Mouse (Mus musculus) left cerebral cortex, adult 2 months (tissue): ENCODE measurements around the gene Tmprss7. TPM values are rescaled to one million over a fixed set of nuclear protein-coding genes. Genes with fewer than 3 reads are reported as not detected.

ENCODE experiments used
- DNase-seq, 2 experiments: peaks; one replicate each; pipeline ENCODE4 v3.0.0; 2021 to 2022; ENCODE audit warnings: low spot score in 2 of 2, mixed read lengths in 1 of 2; ENCODE audit errors: extremely low spot score in 1 of 2
- H3K27ac ChIP-seq: fragments of 200-600 bp; 2 replicates; pipeline ENCODE4 v1.8.1; 2022
- H3K4me3 ChIP-seq: fragments of 200-600 bp; 2 replicates; pipeline ENCODE4 v1.8.1; 2022
- CTCF ChIP-seq: fragments of 200-600 bp; IDR thresholded peaks from 2 replicates; pipeline ENCODE4 v1.8.1; 2022; ENCODE audit warnings: antibody characterized with exemption, mild to moderate bottlenecking, moderate library complexity
- intact Hi-C: fragments of 180-260 bp; cut with DNase I; formaldehyde crosslinking; loops from one replicate; pipeline ENCODE4 v1.15.1; 2025
- long read RNA-seq, 2 experiments: library from polyadenylated mRNA; stranded (forward); transcript quantifications; one replicate each; pipeline ENCODE4 v2.0.0; 2021; ENCODE audit warnings: borderline mapping rate in 2 of 2
- total RNA-seq, 2 experiments: library from RNA; stranded (reverse); gene quantifications; 2 replicates each; pipeline ENCODE4 v1.2.3; 2021

Tmprss7 gene
- 1 to 10 TPM; 1.4 to 3.6 TPM for total RNA-seq
- long read RNA-seq, experiment 1, partial matches to known transcripts, result 1 of 1 reads
- long read RNA-seq, experiment 1, other reads (novel, unspliced or antisense), result 0 of 1 reads
- long read RNA-seq, experiment 2, result 0 reads

- no peak for DNase-seq
- H3K4me3 ChIP-seq, result no peak within 1 kb of the TSS
- no peak for TF ChIP-seq CTCF
- intact Hi-C loops, result no loop called here
- H3K27ac ChIP-seq, result peak within 1 kb of the TSS; percentile 5; the same call in 1 of the 2 replicates
These were observed at the start of gene Tmprss7 for GRCm38 (mm10) chr16:45693558-45693957. Gene Tmprss7 (minus strand): TSS chr16:45693658.

GRCm38 (mm10) chr16:45742615-45743476 lies 49.4 kb upstream of the Tmprss7 start, which contains the start of gene Abhd10:
Gene Abhd10 (minus strand): TSS chr16:45742955.
- DNase-seq, result peak; percentile 95 to 96
- intact Hi-C loops, result no loop called here
- H3K4me3 ChIP-seq, result peak within 1 kb of the TSS; percentile 88
- TF ChIP-seq CTCF, result no peak
- peak within 1 kb of the TSS; percentile 96 for H3K27ac ChIP-seq

GRCm38 (mm10) chr16:45737880-45738279 lies 44.4 kb upstream of the Tmprss7 start:
- intact Hi-C loops, result no loop called here
- Histone ChIP-seq H3K27ac (no peak overlapping the region), H3K4me3 (no peak overlapping the region)
- TF ChIP-seq CTCF, result no peak
- DNase-seq, result no peak

- no peak for TF ChIP-seq CTCF
- H3K27ac ChIP-seq, result no peak overlapping the region
- intact Hi-C loops, result no loop called here
- no peak overlapping the region for H3K4me3 ChIP-seq
- DNase-seq, result no peak
These were observed 43.3 kb upstream of the Tmprss7 start for GRCm38 (mm10) chr16:45736724-45737123.

- DNase-seq, result no peak
- intact Hi-C loops, result no loop called here
- no peak overlapping the region for H3K4me3 ChIP-seq
- peak overlapping the region; percentile 30; the same call in 1 of the 2 replicates for H3K27ac ChIP-seq
- no peak for TF ChIP-seq CTCF
These were observed 35.7 kb upstream of the Tmprss7 start for GRCm38 (mm10) chr16:45729163-45729562.

- DNase-seq, result no peak
- peak overlapping the region; percentile 75 for H3K4me3 ChIP-seq
- no peak for TF ChIP-seq CTCF
- peak overlapping the region; percentile 97 for H3K27ac ChIP-seq
- intact Hi-C loops, result loop anchor here (5.0 kb wide), 1 partner anchor 317 kb away; the partner anchor contains the start of gene Cd200
These were observed 31.3 kb upstream of the Tmprss7 start for GRCm38 (mm10) chr16:45724742-45725102.

GRCm38 (mm10) chr16:45724061-45724741 lies 30.7 kb upstream of the Tmprss7 start, which contains the start of gene Tagln3:
Gene Tagln3 (minus strand): TSS chr16:45724608.
- peak; percentile 71 to 79 for DNase-seq
- TF ChIP-seq CTCF, result no peak
- Histone ChIP-seq H3K27ac (peak within 1 kb of the TSS; percentile 97), H3K4me3 (peak within 1 kb of the TSS; percentile 75)
- intact Hi-C loops, result loop anchor here (5.0 kb wide), 1 partner anchor 317 kb away; the partner anchor contains the start of gene Cd200

- intact Hi-C loops, result loop anchor here (2.0 to 5.0 kb wide), 2 partner anchors 37 to 316 kb away; partner anchors contain the start of gene Cd200
- DNase-seq, result no peak
These were observed 29.9 kb upstream of the Tmprss7 start for GRCm38 (mm10) chr16:45723172-45723901.

GRCm38 (mm10) chr16:45722460-45722951 lies 29.0 kb upstream of the Tmprss7 start:
- Histone ChIP-seq H3K4me3 (peak overlapping the region; percentile 75), H3K27ac (peak overlapping the region; percentile 97)
- TF ChIP-seq CTCF, result no peak
- DNase-seq, result no peak
- intact Hi-C loops, result loop anchor here (2.0 to 5.0 kb wide), 2 partner anchors 36 to 315 kb away; partner anchors contain the start of gene Cd200

More at GRCm38 (mm10) chr16:45723172-45723901, 29.9 kb upstream of the Tmprss7 start:
- no peak for TF ChIP-seq CTCF
- H3K4me3 ChIP-seq, result peak overlapping the region; percentile 75
- H3K27ac ChIP-seq, result peak overlapping the region; percentile 97

- TF ChIP-seq CTCF, result no peak
- no peak overlapping the region for H3K4me3 ChIP-seq
- intact Hi-C loops, result loop anchor here (5.0 kb wide), 1 partner anchor 313 kb away; the partner anchor contains the start of gene Cd200
- peak overlapping the region; percentile 45; the same call in 1 of the 2 replicates for H3K27ac ChIP-seq
- no peak for DNase-seq
These were observed 26.7 kb upstream of the Tmprss7 start for GRCm38 (mm10) chr16:45720022-45720630.

- DNase-seq, result no peak
- Histone ChIP-seq H3K4me3 (no peak overlapping the region), H3K27ac (no peak overlapping the region)
- intact Hi-C loops, result no loop called here
- no peak for TF ChIP-seq CTCF
These were observed 24.8 kb upstream of the Tmprss7 start for GRCm38 (mm10) chr16:45718296-45718695.
